Mouse (Mus musculus): ENCODE data around the gene Kif3a.

DNA sequence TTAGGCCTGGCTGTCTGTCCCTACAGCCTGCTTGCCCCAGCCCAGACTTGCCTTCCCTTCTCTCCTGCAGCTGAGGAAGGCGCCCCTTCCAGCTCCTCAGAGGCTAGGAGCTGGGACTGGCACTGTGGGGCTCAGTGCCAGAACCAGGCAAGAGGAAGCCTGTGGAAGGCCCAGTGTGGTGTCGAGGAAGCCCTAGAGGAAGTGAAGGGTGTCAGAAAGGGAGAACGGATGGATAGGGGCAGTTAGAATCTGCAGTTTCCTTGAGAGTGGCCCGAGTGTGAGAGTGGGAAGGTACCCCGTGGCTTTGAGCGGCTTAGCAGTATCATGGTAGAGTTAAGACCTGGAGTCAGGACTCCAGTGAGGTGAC, 55.2 kb downstream of the Kif3a start:
- no peak for TF ChIP-seq POLR2A (IDR thresholded peaks at IDR 0.05; ENCODE audit: borderline replicate concordance, insufficient read depth, low read length)
- TF ChIP-seq CTCF (IDR thresholded peaks at IDR 0.05; ENCODE audit: borderline replicate concordance, insufficient read depth, low read depth, low read length) = no peak

Data from cerebellum, adult 2 months (tissue).